Mouse (Mus musculus): ENCODE results near the gene Krt90.

GRCm38 (mm10) chr15:101599123-101599522, 36.4 kb upstream of the Krt90 start:
- TF ChIP-seq CTCF (IDR thresholded peaks at IDR 0.05; ENCODE audit: extremely low read depth, insufficient read depth, low read length) (no peak), POLR2A (IDR thresholded peaks at IDR 0.05; ENCODE audit: extremely low read depth, insufficient read depth, low read length) (no peak)
